Mouse (Mus musculus) forebrain, embryonic 14.5 days (tissue): ENCODE measurements around the gene Krt1. TPM values are rescaled to one million over a fixed set of nuclear protein-coding genes. Genes with fewer than 3 reads are reported as not detected.

Experiments
- ATAC-seq: fragments of 200-750 bp; cut with Nextera tagmentation; 2 replicates; pipeline ENCODE4 v1.8.0; 2017; ENCODE audit warnings: mild to moderate bottlenecking, moderate library complexity
- DNase-seq: peaks from one replicate; pipeline ENCODE4 v3.0.0-alpha.2; 2015; ENCODE audit warnings: low spot score
- H3K27ac ChIP-seq: fragments of 300-500 bp; sonication (generic); 2 replicates; pipeline ENCODE4 v1.5.1; 2014; ENCODE audit warnings: low read depth, mild to moderate bottlenecking, control low read depth, low read length, moderate library complexity
- H3K27me3 ChIP-seq: fragments of 300-500 bp; sonication (generic); replicated peaks from 2 replicates; pipeline ENCODE4 v1.6.1; 2014; ENCODE audit warnings: low read length, control low read depth, mixed read lengths; ENCODE audit not compliant: control insufficient read depth, insufficient read depth
- H3K36me3 ChIP-seq: fragments of 300-500 bp; sonication (generic); 2 replicates; pipeline ENCODE4 v1.6.1; 2014; ENCODE audit warnings: low read length, control low read depth; ENCODE audit not compliant: control insufficient read depth, insufficient read depth
- H3K4me1 ChIP-seq: fragments of 300-500 bp; sonication (generic); 2 replicates; pipeline ENCODE4 v1.6.1; 2014; ENCODE audit warnings: antibody characterized with exemption, low read length, control low read depth; ENCODE audit not compliant: control insufficient read depth, insufficient read depth
- H3K4me2 ChIP-seq: fragments of 300-500 bp; sonication (generic); 2 replicates; pipeline ENCODE4 v1.6.1; 2014; ENCODE audit warnings: mild to moderate bottlenecking, control low read depth, low read length
- H3K4me3 ChIP-seq: fragments of 300-500 bp; sonication (generic); 2 replicates; pipeline ENCODE4 v1.5.1; 2014; ENCODE audit warnings: low read depth, low read length, control low read depth
- H3K9ac ChIP-seq: fragments of 300-500 bp; sonication (generic); 2 replicates; pipeline ENCODE4 v1.6.1; 2014; ENCODE audit warnings: mild to moderate bottlenecking, low read length, control low read depth, moderate library complexity
- H3K9me3 ChIP-seq: fragments of 300-500 bp; sonication (generic); replicated peaks from 2 replicates; pipeline ENCODE4 v1.6.1; 2016; ENCODE audit warnings: low read length, control low read depth, mixed read lengths; ENCODE audit not compliant: control insufficient read depth
- WGBS: fragments of 180-500 bp; shearing (Covaris S2); extraction: QIAGEN DNeasy Blood & Tissue Kit; methylation state at CpG from one replicate; pipeline ENCODE4 v1.1.7; 2014; 5-methylcytosine and 5-hydroxymethylcytosine counted together
- polyA plus RNA-seq: library from polyadenylated mRNA; unstranded; fragments of >200 nt; fragmentation: Nextera tagmentation; extraction: Ambion mirVana; gene quantifications from 2 replicates; pipeline ENCODE4 v1.2.1, GENCODE M21; 2014

The Krt1 gene
- polyA plus RNA-seq, 1 experiment from 2014 or later = 5.2 TPM

DNA sequence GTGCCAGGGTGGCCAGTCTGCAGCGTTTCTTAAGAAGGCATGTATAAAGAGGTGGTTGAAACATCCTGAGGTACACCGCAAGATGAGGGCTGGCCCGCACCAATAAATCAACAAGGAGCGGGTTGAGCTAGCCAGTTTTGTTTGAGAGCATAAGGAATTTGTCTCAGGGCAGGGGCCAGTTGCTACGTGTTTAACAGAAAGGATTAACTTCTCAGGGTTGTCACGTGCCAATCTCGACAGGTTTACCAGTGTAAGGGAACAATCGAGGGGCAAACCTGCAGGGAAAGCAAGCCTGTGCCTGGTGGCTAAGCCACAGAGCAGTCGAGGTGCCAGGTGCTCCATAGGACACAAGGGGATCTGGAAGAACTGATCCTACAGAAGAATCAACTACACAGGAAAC is 7.4 kb downstream of the Krt1 start:
- Histone ChIP-seq H3K9me3 (no peaks in the 10 kb centered on the region), H3K27me3 (no peaks in the 10 kb centered on the region), H3K4me3 (no peak overlapping the region), H3K36me3 (no peaks in the 10 kb centered on the region), H3K4me1 (0 out of 2 replicates have a peak, but pooled peaks cover 3% of the 10 kb centered on the region), H3K9ac (no peak overlapping the region), H3K27ac (no peak overlapping the region), H3K4me2 (no peak overlapping the region)
- no peak for DNase-seq
- WGBS = 58% methylated on average over 9 of the region's 9 CpGs
- ATAC-seq = no peak

DNA sequence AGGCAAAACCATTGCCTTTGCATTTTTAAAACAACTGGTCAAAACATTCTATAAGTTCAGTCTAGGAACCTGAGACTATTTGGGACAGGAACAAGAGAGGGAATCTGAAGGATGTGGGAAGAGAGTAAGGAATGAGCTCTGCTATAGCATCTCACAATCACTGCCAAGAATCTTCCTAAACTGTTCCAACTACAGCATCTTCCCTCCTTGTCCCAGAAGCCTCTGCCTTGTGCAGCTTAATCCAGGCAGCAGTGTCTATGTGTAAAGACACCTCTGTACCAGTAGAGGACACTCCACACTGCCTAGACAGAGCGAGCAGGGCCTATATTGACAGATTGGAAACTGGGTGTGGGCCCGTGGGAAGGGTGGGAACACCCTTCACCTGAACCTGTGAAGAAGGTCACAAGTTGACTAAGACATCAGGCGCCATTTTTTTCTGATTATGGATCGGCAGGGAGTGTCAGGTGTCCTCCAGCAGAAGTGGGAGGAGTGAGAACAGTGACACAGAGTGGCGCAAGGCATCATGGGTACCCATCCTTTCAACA is 15.7 kb downstream of the Krt1 start:
- H3K27ac ChIP-seq = no peak overlapping the region
- no peaks in the 10 kb centered on the region for H3K36me3 ChIP-seq
- DNase-seq = no peak
- H3K9me3 ChIP-seq = no peaks in the 10 kb centered on the region
- H3K4me3 ChIP-seq = no peak overlapping the region
- H3K27me3 ChIP-seq = no peaks in the 10 kb centered on the region
- H3K4me1 ChIP-seq = no peaks in the 10 kb centered on the region
- H3K9ac ChIP-seq = no peak overlapping the region
- ATAC-seq = no peak
- 68% methylated on average over 5 of the region's 5 CpGs for WGBS
- no peak overlapping the region for H3K4me2 ChIP-seq

GRCm38 (mm10) chr15:101833131-101833530 is 17.5 kb downstream of the Krt1 start:
- 69% methylated on average over 6 of the region's 6 CpGs for WGBS
- DNase-seq = no peak
- H3K4me1 ChIP-seq = no peaks in the 10 kb centered on the region

DNA sequence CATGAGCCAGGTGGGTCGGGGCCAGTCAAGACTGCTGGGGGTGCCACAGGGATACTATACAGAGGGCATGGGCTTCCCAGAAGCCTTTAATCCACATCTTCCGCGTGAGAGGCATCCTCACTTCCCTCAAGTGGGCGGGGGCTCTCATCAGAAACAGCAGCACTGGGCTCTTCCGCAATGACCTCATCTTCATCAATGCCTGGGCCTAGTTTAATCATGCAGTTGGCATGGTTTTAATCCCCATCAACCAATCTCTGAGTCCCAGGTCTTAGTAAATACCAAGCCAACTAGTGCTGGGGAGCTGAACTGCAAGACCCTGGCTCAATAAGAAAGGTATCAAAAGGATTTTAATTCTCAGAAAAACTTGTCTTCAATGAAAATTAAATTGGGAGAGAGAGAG is 21.2 kb downstream of the Krt1 start:
- no peaks in the 10 kb centered on the region for H3K27me3 ChIP-seq
- WGBS = 49% methylated on average over 5 of the region's 5 CpGs
- ATAC-seq = no peak

More at GRCm38 (mm10) chr15:101833131-101833530, 17.5 kb downstream of the Krt1 start:
- Histone ChIP-seq H3K9me3 (no peaks in the 10 kb centered on the region), H3K4me2 (no peak overlapping the region), H3K9ac (no peak overlapping the region), H3K27me3 (no peaks in the 10 kb centered on the region), H3K36me3 (no peaks in the 10 kb centered on the region), H3K4me3 (no peak overlapping the region), H3K27ac (no peak overlapping the region)
- no peak for ATAC-seq

DNA sequence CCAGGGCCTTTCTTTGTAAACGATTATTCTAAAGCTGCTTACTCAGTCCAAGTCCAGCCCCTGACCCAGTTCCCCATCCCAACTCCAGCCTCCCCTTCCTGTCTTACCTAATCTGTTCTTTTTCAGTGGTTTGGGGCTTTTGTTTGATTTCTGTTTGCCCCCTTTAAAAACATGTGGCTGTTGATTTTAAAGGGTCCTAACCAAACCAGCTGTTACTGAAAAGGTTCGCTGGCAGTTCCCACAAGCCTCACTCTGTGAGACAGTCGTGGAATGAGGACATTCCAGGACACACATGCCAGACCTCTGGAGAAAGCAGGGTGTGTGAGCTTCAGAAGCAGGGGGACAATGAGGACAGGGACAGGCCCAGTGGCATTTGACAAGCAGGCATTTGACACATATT is 28.8 kb downstream of the Krt1 start:
- Histone ChIP-seq H3K4me3 (no peak overlapping the region), H3K9me3 (no peaks in the 10 kb centered on the region), H3K4me1 (no peaks in the 10 kb centered on the region), H3K9ac (no peak overlapping the region), H3K4me2 (no peak overlapping the region), H3K27ac (no peak overlapping the region), H3K27me3 (no peaks in the 10 kb centered on the region), H3K36me3 (no peaks in the 10 kb centered on the region)
- WGBS = 18% methylated on average over 3 of the region's 3 CpGs
- DNase-seq (no peak), ATAC-seq (no peak)

More for the DNA sequence above, 21.2 kb downstream of the Krt1 start:
- H3K36me3 ChIP-seq = no peaks in the 10 kb centered on the region
- H3K4me2 ChIP-seq = no peak overlapping the region
- DNase-seq = peak; percentile 37
- H3K4me3 ChIP-seq = no peak overlapping the region
- H3K4me1 ChIP-seq = no peaks in the 10 kb centered on the region
- H3K27ac ChIP-seq = no peak overlapping the region
- H3K9me3 ChIP-seq = no peaks in the 10 kb centered on the region
- no peak overlapping the region for H3K9ac ChIP-seq

- DNase-seq (no peak), ATAC-seq (no peak)
- no peak within 1 kb of the TSS for H3K4me3 ChIP-seq
- no peak within 1 kb of the TSS for H3K27ac ChIP-seq
- no peaks in the 10 kb centered on the region for H3K27me3 ChIP-seq
- no peaks in the 10 kb centered on the region for H3K9me3 ChIP-seq
- WGBS = 88% methylated on average over 16 of the region's 16 CpGs
- H3K9ac ChIP-seq = no peak within 1 kb of the TSS
- H3K36me3 ChIP-seq = no peaks in the 10 kb centered on the region
- no peak within 1 kb of the TSS for H3K4me2 ChIP-seq
- no peaks in the 10 kb centered on the region for H3K4me1 ChIP-seq
Measured at GRCm38 (mm10) chr15:101817875-101818274, 32.7 kb downstream of the Krt1 start, which contains the start of gene Krt2. Gene Krt2 (minus strand): TSS chr15:101818169.

GRCm38 (mm10) chr15:101803052-101803822 is 47.4 kb downstream of the Krt1 start:
- 0 out of 2 replicates have a peak, but pooled peaks cover 5% of the 10 kb centered on the region for H3K4me1 ChIP-seq
- no peaks in the 10 kb centered on the region for H3K9me3 ChIP-seq
- DNase-seq (peak; percentile 68), ATAC-seq (peak; percentile 67)
- no peak overlapping the region for H3K4me3 ChIP-seq
- no peaks in the 10 kb centered on the region for H3K36me3 ChIP-seq
- no peaks in the 10 kb centered on the region for H3K27me3 ChIP-seq
- no peak overlapping the region for H3K9ac ChIP-seq
- H3K27ac ChIP-seq = no peak overlapping the region
- H3K4me2 ChIP-seq = no peak overlapping the region
- WGBS = 76% methylated on average over 11 of the region's 11 CpGs

DNA sequence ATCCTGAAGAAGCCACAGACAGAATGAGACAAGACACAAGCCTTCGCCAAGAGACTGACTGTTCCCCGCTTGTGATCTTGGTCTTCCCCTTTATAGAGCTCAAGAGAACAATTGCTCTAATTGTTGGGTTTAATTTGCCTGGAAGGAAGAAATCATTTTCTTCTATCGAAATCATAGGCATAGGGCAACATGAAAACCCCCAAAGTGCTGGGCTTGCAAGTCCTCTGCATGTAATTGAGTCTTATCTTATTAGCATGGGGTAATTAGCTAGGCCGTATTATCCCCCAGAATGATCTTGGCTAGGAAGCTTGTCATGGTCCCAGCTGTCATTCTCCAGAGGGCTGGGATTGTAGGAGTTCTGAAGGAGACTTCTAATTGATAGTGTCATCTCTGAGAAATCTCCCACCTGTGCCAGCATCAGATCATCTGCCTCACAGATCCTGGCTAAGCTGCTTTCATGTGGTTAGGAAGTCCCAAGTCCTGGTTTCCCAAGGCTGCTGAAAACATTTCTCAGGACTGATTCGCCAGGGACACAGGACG is 48.2 kb downstream of the Krt1 start, which contains the start of gene Krt73:
Gene Krt73, minus strand, starts transcription at position 51 of the 540 bp plus-strand sequence.
- Histone ChIP-seq H3K4me3 (no peak within 1 kb of the TSS), H3K27me3 (no peaks in the 10 kb centered on the region), H3K4me1 (0 out of 2 replicates have a peak, but pooled peaks cover 5% of the 10 kb centered on the region), H3K9ac (no peak within 1 kb of the TSS), H3K9me3 (no peaks in the 10 kb centered on the region), H3K27ac (peak within 1 kb of the TSS; percentile 48; the same call in 1 of the 2 replicates), H3K4me2 (no peak within 1 kb of the TSS), H3K36me3 (no peaks in the 10 kb centered on the region)
- ATAC-seq = 0 out of 2 replicates have a peak, but pooled peaks have one; percentile 37
- DNase-seq = peak; percentile 61
- WGBS = 58% methylated on average over 6 of the region's 6 CpGs
